In the genomic region with DNA sequence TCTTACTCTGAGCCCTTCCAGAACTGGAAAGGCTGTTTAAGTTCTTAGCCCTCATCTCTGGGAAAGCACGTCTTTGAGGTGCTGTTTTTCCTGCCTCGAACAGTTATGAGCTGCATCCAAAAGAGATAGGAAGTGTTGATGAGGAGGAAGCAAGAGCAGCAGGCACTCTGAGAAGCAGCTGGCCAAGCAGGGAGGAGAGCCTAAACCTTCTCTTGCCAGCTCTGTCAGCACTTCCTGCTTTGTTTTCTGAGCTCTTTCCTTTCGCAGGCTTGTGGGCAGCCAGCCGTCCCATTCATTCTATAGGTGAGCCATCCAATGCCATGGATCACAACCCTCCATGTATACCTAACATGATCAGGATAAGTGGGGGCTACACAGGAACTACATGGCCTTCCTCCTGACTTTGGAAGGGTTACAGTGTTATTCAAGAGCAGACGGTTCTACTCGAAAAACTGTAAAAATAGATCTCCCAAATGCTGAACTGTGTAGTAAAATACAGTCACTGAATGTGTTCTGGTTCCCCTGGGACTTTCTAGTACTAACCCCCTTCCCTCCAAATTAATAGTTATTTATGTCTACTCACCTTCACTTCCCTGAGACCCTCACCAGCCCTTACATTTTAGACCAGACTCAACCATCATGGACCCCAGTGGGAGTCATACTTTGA, we compare ENCODE assay signal across 11 mouse cellular contexts.
DNase-seq lines count a peak whose midpoint lies in the region; ATAC-seq lines count a peak whose summit lies in the region.
"Had no signal": no experiment of that assay in that cellular context is flagged by ENCODE, and none has a peak within 500 bp of the region (broad histone marks: within the 10 kb centered on the region; RNA-seq: fewer than 3 reads in every experiment).

No protein-coding gene starts in this region.

- no peaks in the 10 kb centered on the region for H3K27me3 ChIP-seq in heart, embryonic 11.5 days (ENCODE audit: control insufficient read depth, insufficient read depth, low read length)
- no peaks in the 10 kb centered on the region for H3K27me3 ChIP-seq in hindbrain, embryonic 10.5 days (ENCODE audit: insufficient read depth, poor library complexity, severe bottlenecking)
- H3K27me3 ChIP-seq in hindbrain, embryonic 12.5 days = no peaks in the 10 kb centered on the region
- no peaks in the 10 kb centered on the region for H3K27me3 ChIP-seq in hindbrain, embryonic 14.5 days (ENCODE audit: control insufficient read depth, insufficient read depth, low read length)
- H3K27me3 ChIP-seq: liver, embryonic 13.5 days; midbrain, embryonic 12.5 days; neural tube, embryonic 15.5 days had no signal

- peak; percentile 10 to 12 for DNase-seq in heart, postnatal 10 days
- peak; percentile 91 for DNase-seq in cerebellum, adult 9-10 months
- DNase-seq in layer of hippocampus, adult 8-10 months (ENCODE audit: low spot score in 2 of 2) = peak; percentile 56
- peak; percentile 31 for DNase-seq in right cerebral cortex, postnatal 14 days
- DNase-seq in hindbrain, embryonic 10.5 days (ENCODE audit: low spot score) = no peak
- DNase-seq in hindbrain, embryonic 14.5 days (ENCODE audit: low spot score) = no peak
- DNase-seq: liver, embryonic 13.5 days had no signal

- no peaks in the 10 kb centered on the region for H3K36me3 ChIP-seq in heart, embryonic 11.5 days (ENCODE audit: control insufficient read depth, insufficient read depth, low read length)
- peaks cover 7% of the 10 kb centered on the region; the same call in 1 of the 2 replicates for H3K36me3 ChIP-seq in hindbrain, embryonic 10.5 days
- no peaks in the 10 kb centered on the region; the same call in 1 of the 2 replicates for H3K36me3 ChIP-seq in hindbrain, embryonic 12.5 days
- no peaks in the 10 kb centered on the region for H3K36me3 ChIP-seq in hindbrain, embryonic 14.5 days (replicated peaks; ENCODE audit: control insufficient read depth, insufficient read depth)
- H3K36me3 ChIP-seq: neural tube, embryonic 15.5 days had no signal

- no peak overlapping the region for H3K4me2 ChIP-seq in heart, embryonic 11.5 days
- H3K4me2 ChIP-seq in hindbrain, embryonic 12.5 days (replicated peaks) = no peak overlapping the region
- no peak overlapping the region for H3K4me2 ChIP-seq in hindbrain, embryonic 14.5 days (replicated peaks)
- H3K4me2 ChIP-seq: liver, embryonic 13.5 days; midbrain, embryonic 12.5 days; neural tube, embryonic 15.5 days had no signal

- H3K4me1 ChIP-seq in heart, embryonic 11.5 days (ENCODE audit: control insufficient read depth, insufficient read depth, low read length) = no peaks in the 10 kb centered on the region; the same call in 1 of the 2 replicates
- H3K4me1 ChIP-seq in hindbrain, embryonic 10.5 days (replicated peaks) = no peaks in the 10 kb centered on the region
- no peaks in the 10 kb centered on the region for H3K4me1 ChIP-seq in hindbrain, embryonic 12.5 days
- no peaks in the 10 kb centered on the region for H3K4me1 ChIP-seq in hindbrain, embryonic 14.5 days (replicated peaks; ENCODE audit: control insufficient read depth, insufficient read depth, low read length)
- H3K4me1 ChIP-seq: liver, embryonic 13.5 days; midbrain, embryonic 12.5 days; neural tube, embryonic 15.5 days had no signal

- H3K4me3 ChIP-seq in heart, embryonic 11.5 days (ENCODE audit: low read depth, low read length) = no peak overlapping the region
- no peak overlapping the region for H3K4me3 ChIP-seq in hindbrain, embryonic 10.5 days
- H3K4me3 ChIP-seq in hindbrain, embryonic 12.5 days = no peak overlapping the region
- no peak overlapping the region for H3K4me3 ChIP-seq in hindbrain, embryonic 14.5 days (replicated peaks; ENCODE audit: low read length)
- H3K4me3 ChIP-seq: liver, embryonic 13.5 days; midbrain, embryonic 12.5 days; neural tube, embryonic 15.5 days had no signal

- ATAC-seq in heart, embryonic 11.5 days (replicated peaks; ENCODE audit: insufficient number of reproducible peaks, low FRiP score, low TSS enrichment) = no peak
- ATAC-seq in hindbrain, embryonic 12.5 days (ENCODE audit: low FRiP score) = no peak
- no peak for ATAC-seq in hindbrain, embryonic 14.5 days (ENCODE audit: low FRiP score)

- intact Hi-C loops in heart, postnatal 10 days (cut with DNase I) = no loop called here

- no peak overlapping the region for H3K27ac ChIP-seq in heart, embryonic 11.5 days (ENCODE audit: low read depth, low read length)
- no peak overlapping the region for H3K27ac ChIP-seq in hindbrain, embryonic 10.5 days
- H3K27ac ChIP-seq in hindbrain, embryonic 12.5 days = no peak overlapping the region
- no peak overlapping the region for H3K27ac ChIP-seq in hindbrain, embryonic 14.5 days
- H3K27ac ChIP-seq: liver, embryonic 13.5 days; midbrain, embryonic 12.5 days; neural tube, embryonic 15.5 days had no signal

- H3K9ac ChIP-seq in heart, embryonic 11.5 days (ENCODE audit: low read depth, low read length) = no peak overlapping the region
- no peak overlapping the region for H3K9ac ChIP-seq in hindbrain, embryonic 12.5 days
- H3K9ac ChIP-seq in hindbrain, embryonic 14.5 days = no peak overlapping the region
- H3K9ac ChIP-seq: liver, embryonic 13.5 days; midbrain, embryonic 12.5 days; neural tube, embryonic 15.5 days had no signal

- 64% methylated on average over 6 of the region's 6 CpGs for WGBS in heart, embryonic 11.5 days (ENCODE audit: insufficient replicate concordance)
- WGBS in hindbrain, embryonic 10.5 days = 86% methylated on average over 6 of the region's 6 CpGs
- WGBS in hindbrain, embryonic 12.5 days = 87% methylated on average over 6 of the region's 6 CpGs
- 86% methylated on average over 6 of the region's 6 CpGs for WGBS in hindbrain, embryonic 14.5 days

- H3K9me3 ChIP-seq in heart, embryonic 11.5 days (replicated peaks; ENCODE audit: control insufficient read depth, low read length) = no peaks in the 10 kb centered on the region
- H3K9me3 ChIP-seq in hindbrain, embryonic 10.5 days = no peaks in the 10 kb centered on the region
- H3K9me3 ChIP-seq in hindbrain, embryonic 12.5 days (replicated peaks) = no peaks in the 10 kb centered on the region
- H3K9me3 ChIP-seq in hindbrain, embryonic 14.5 days (ENCODE audit: control insufficient read depth, low read length) = no peaks in the 10 kb centered on the region
- H3K9me3 ChIP-seq: liver, embryonic 13.5 days; midbrain, embryonic 12.5 days; neural tube, embryonic 15.5 days had no signal

Comparison
In these comparisons a context has a peak if more than half of its experiments do, and no peak if none do; other contexts are left out.
1. DNase-seq: peak in heart, postnatal 10 days (2 of 2), cerebellum, adult 9-10 months (single experiment), layer of hippocampus, adult 8-10 months (2 of 2) and right cerebral cortex, postnatal 14 days (single experiment); none in hindbrain, embryonic 10.5 days (single experiment) and hindbrain, embryonic 14.5 days (single experiment).